Mouse (Mus musculus) heart, postnatal 14 days (tissue): ENCODE results near the gene Vmn1r70. TPM values are rescaled to one million over a fixed set of nuclear protein-coding genes. Genes with fewer than 3 reads are reported as not detected.

Experiments
- DNase-seq, 2 experiments: peaks; one replicate each; pipeline ENCODE4 v3.0.0; 2021 to 2022
- intact Hi-C: fragments of 180-260 bp; cut with DNase I; formaldehyde crosslinking; loops from one replicate; pipeline ENCODE4 v1.15.1; 2025
- long read RNA-seq, 2 experiments: library from polyadenylated mRNA; stranded (forward); transcript quantifications; one replicate each; pipeline ENCODE4 v2.0.0; 2021
- total RNA-seq, 2 experiments: library from RNA; stranded (reverse); gene quantifications; 2 replicates each; pipeline ENCODE4 v1.2.3; 2021

Gene Vmn1r70
- total RNA-seq, result not detected
- long read RNA-seq, experiment 1, result 0 reads
- long read RNA-seq, experiment 2, result 0 reads

DNA sequence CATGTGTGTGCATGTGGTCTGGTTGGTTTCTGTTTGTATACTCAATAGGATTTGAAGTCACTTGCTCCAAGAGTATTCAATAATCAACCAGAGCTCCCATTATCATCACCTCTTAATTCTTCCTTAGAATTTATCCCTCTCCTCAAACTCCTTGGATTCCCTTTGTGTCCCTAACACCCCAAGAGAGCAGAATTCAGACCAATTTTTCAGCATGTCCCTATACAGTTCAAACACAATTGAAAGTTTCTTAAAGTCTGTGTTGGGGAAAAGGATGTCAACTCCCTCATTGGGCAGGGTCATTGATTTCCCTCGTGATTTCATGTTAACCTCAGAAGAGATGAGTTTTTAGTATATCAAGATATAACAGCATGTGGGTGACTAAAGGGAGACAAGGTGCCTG, at the start of gene Vmn1r70:
Gene Vmn1r70, plus strand, starts transcription at position 301 of the 400 bp plus-strand sequence.
- intact Hi-C loops, result no loop called here
- no peak for DNase-seq

DNA sequence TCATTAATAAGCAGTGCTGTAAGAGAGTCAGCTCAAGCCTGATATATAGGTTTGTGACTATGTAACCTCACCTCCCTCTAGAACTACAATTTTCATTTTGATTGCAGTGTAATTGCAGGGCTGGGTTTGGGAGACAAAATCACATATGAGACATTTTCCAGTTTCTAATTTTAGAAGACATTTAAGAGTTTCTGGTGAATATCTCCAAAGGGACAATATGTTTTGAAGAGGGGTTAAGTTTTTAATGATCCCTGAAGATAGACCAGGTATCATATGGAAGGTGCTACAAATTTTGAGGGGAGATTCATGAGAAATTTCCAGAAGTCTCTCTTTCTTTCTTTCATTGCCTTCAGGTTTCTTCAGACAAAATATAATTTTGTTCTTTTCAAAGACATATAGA, 17.8 kb upstream of the Vmn1r70 start, which contains the start of gene Vmn1r69:
Gene Vmn1r69, minus strand, starts transcription at position 101 of the 400 bp plus-strand sequence.
- no peak for DNase-seq
- intact Hi-C loops, result no loop called here

Other genes with a start within 250 kb of the Vmn1r70 start
- not detected for gene Vmn1r67, start 188.2 kb upstream of the Vmn1r70 start, total RNA-seq
- 1 to 10 TPM; 1.7 to 2.1 TPM for gene Zik1, start 136.1 kb upstream of the Vmn1r70 start, total RNA-seq
- not detected for gene Vmn1r68, start 73.0 kb upstream of the Vmn1r70 start, total RNA-seq
- gene Vmn1r69, start 17.9 kb upstream of the Vmn1r70 start, total RNA-seq, result not detected
- not detected for gene Nlrp4b, start 56.3 kb downstream of the Vmn1r70 start, total RNA-seq
- not detected for gene Vmn1r71, start 122.8 kb downstream of the Vmn1r70 start, total RNA-seq